Mouse (Mus musculus): ENCODE results near the gene Cdkn2d.

DNA sequence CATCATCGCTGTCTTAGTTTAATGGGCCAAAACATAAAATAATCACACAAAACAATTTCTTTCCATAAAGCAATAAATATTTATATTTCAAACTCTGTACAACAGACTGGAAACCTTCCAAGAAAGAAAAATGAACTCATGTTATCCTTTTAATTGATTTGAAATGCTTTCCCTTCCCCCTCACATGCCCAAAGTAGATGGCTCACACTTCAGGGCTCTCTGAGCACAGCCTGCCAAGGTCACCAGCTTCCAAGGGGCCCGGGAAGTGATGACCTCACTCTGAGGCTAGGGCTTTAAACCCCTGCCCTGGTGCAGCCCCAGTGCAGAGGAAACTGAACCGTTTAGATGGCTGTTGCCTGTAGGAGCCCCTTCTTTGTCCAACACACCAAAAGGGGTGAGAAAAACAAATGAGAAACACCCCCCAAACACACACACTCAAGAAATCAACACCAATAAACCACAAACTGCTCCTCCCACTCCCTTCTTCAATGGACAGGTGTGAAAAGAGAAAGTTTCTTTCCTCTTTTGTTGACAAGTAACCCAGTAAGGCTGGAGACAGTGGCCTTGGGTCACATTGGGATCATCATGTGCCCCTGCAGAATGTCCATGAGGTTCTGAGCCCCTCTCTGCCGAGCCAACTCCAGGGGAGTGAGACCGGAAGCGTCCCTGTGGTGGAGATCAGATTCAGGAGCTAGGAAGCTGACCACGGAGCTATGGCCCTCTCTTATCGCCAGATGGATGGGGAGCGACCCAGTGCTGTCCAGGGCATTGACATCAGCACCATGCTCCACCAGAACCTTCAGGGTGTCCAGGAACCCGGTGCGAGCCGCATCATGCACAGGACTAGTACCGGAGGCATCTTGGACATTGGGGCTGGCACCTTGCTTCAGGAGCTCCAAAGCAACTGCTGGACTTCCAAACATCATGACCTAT is 2.5 kb downstream of the Cdkn2d start:
- TF ChIP-seq EP300 (IDR thresholded peaks at IDR 0.05; ENCODE audit: low read depth) (no peak), CTCF (IDR thresholded peaks at IDR 0.05; ENCODE audit: low read depth) (no peak)

Measured in liver, embryonic 14.5 days (tissue).